Comparison of ENCODE assay signal across 14 mouse cellular contexts in the genomic region with DNA sequence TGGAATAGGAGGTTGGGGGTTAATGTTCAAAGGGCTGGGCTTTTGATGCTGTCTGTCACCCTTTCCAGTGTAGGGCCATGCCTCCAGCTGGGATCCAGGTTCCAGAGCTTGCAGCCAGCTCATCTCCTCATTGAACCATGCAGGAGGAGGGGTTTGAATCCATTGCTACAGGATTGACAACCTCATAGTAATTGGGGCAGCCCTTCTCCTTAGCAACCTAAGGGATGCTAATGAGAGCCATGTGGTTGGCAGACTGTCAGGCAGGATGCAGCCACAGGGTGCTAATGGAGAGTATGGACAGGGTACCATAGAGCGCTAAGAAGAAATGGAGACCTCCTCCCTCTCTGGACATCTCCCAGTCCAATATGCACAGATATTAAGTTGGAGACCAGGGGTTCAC.
A peak's percentile ranks its signal among the peaks of the same experiment; 100 is the strongest.
DNase-seq lines count a peak whose midpoint lies in the region; ATAC-seq and TF ChIP-seq lines count a peak whose summit lies in the region.
"Had no signal": no experiment of that assay in that cellular context is flagged by ENCODE, and none has a peak within 500 bp of the region (broad histone marks: within the 10 kb centered on the region; RNA-seq: fewer than 3 reads in every experiment).

No protein-coding gene starts in this region.

- H3K9me3 ChIP-seq in forebrain, embryonic 11.5 days (ENCODE audit: control insufficient read depth, low read length): no peaks in the 10 kb centered on the region
- no peaks in the 10 kb centered on the region for H3K9me3 ChIP-seq in forebrain, embryonic 10.5 days
- H3K9me3 ChIP-seq in forebrain, embryonic 15.5 days: no peaks in the 10 kb centered on the region
- H3K9me3 ChIP-seq in hindbrain, postnatal 0 days (ENCODE audit: low read length): no peaks in the 10 kb centered on the region
- H3K9me3 ChIP-seq in heart, embryonic 12.5 days (replicated peaks): no peaks in the 10 kb centered on the region
- H3K9me3 ChIP-seq: embryonic facial prominence, embryonic 15.5 days had no signal

- DNase-seq in forebrain, embryonic 11.5 days (ENCODE audit: low spot score): no peak
- no peak for DNase-seq in forebrain, embryonic 10.5 days (ENCODE audit: extremely low spot score, low spot score)
- peak; percentile 30 for DNase-seq in embryo, embryonic 10.5 days (ENCODE audit: low spot score)
- DNase-seq in hindbrain, postnatal 0 days (ENCODE audit: low spot score): peak; percentile 57
- DNase-seq in layer of hippocampus, adult 11-12 months (ENCODE audit: low spot score): no peak
- DNase-seq in right cerebral cortex, postnatal 25 days: no peak
- DNase-seq: adrenal gland, postnatal 36 days; heart, adult 11 months; lung, adult 18-20 months; thymus, postnatal 25 days had no signal

- H3K9ac ChIP-seq in forebrain, embryonic 11.5 days (ENCODE audit: low read length): no peak overlapping the region
- no peak overlapping the region for H3K9ac ChIP-seq in forebrain, embryonic 15.5 days (replicated peaks)
- no peak overlapping the region for H3K9ac ChIP-seq in hindbrain, postnatal 0 days (replicated peaks; ENCODE audit: low read length)
- H3K9ac ChIP-seq in heart, embryonic 12.5 days: no peak overlapping the region
- H3K9ac ChIP-seq: embryonic facial prominence, embryonic 15.5 days had no signal

- peak; percentile 70 for ATAC-seq in forebrain, embryonic 11.5 days (replicated peaks; ENCODE audit: low FRiP score)
- ATAC-seq in forebrain, embryonic 15.5 days (replicated peaks): peak; percentile 94
- peak; percentile 74 for ATAC-seq in hindbrain, postnatal 0 days
- no peak for ATAC-seq in heart, embryonic 12.5 days (ENCODE audit: insufficient number of reproducible peaks, low FRiP score)
- ATAC-seq: intestine, embryonic 16.5 days had no signal

- H3K4me1 ChIP-seq in forebrain, embryonic 11.5 days (replicated peaks; ENCODE audit: control insufficient read depth, insufficient read depth, low read length): 0 out of 2 replicates have a peak, but pooled peaks cover 2% of the 10 kb centered on the region
- peaks cover 16% of the 10 kb centered on the region for H3K4me1 ChIP-seq in forebrain, embryonic 10.5 days
- peaks cover 10% of the 10 kb centered on the region for H3K4me1 ChIP-seq in forebrain, embryonic 15.5 days
- no peaks in the 10 kb centered on the region for H3K4me1 ChIP-seq in hindbrain, postnatal 0 days (ENCODE audit: insufficient read depth, low read length)
- H3K4me1 ChIP-seq in heart, embryonic 12.5 days (replicated peaks): no peaks in the 10 kb centered on the region

- 35% methylated on average over 1 of the region's 1 CpGs for WGBS in forebrain, embryonic 11.5 days
- WGBS in forebrain, embryonic 10.5 days: 78% methylated on average over 1 of the region's 1 CpGs
- 17% methylated on average over 1 of the region's 1 CpGs for WGBS in forebrain, embryonic 15.5 days
- 19% methylated on average over 1 of the region's 1 CpGs for WGBS in hindbrain, postnatal 0 days
- WGBS in heart, embryonic 12.5 days: 70% methylated on average over 1 of the region's 1 CpGs

- no peak overlapping the region for H3K27ac ChIP-seq in forebrain, embryonic 11.5 days (ENCODE audit: low read depth, low read length)
- H3K27ac ChIP-seq in forebrain, embryonic 10.5 days: no peak overlapping the region
- no peak overlapping the region for H3K27ac ChIP-seq in forebrain, embryonic 15.5 days (replicated peaks)
- H3K27ac ChIP-seq in hindbrain, postnatal 0 days: no peak overlapping the region
- no peak overlapping the region for H3K27ac ChIP-seq in heart, embryonic 12.5 days (ENCODE audit: poor library complexity, severe bottlenecking)
- H3K27ac ChIP-seq: embryonic facial prominence, embryonic 15.5 days had no signal

- H3K4me2 ChIP-seq in forebrain, embryonic 11.5 days (ENCODE audit: low read depth, low read length, severe bottlenecking): no peak overlapping the region
- H3K4me2 ChIP-seq in forebrain, embryonic 15.5 days (replicated peaks): no peak overlapping the region
- H3K4me2 ChIP-seq in hindbrain, postnatal 0 days (ENCODE audit: low read depth, low read length): no peak overlapping the region
- no peak overlapping the region for H3K4me2 ChIP-seq in heart, embryonic 12.5 days
- H3K4me2 ChIP-seq: embryonic facial prominence, embryonic 15.5 days had no signal

- no peak for TF ChIP-seq CTCF in hindbrain, postnatal 0 days (IDR thresholded peaks at IDR 0.05; ENCODE audit: low read depth)

- H3K36me3 ChIP-seq in forebrain, embryonic 11.5 days (ENCODE audit: control insufficient read depth, insufficient read depth, low read length): no peaks in the 10 kb centered on the region
- no peaks in the 10 kb centered on the region for H3K36me3 ChIP-seq in forebrain, embryonic 10.5 days (replicated peaks)
- no peaks in the 10 kb centered on the region for H3K36me3 ChIP-seq in forebrain, embryonic 15.5 days
- no peaks in the 10 kb centered on the region for H3K36me3 ChIP-seq in hindbrain, postnatal 0 days (ENCODE audit: insufficient read depth, low read length)
- H3K36me3 ChIP-seq in heart, embryonic 12.5 days: no peaks in the 10 kb centered on the region
- H3K36me3 ChIP-seq: embryonic facial prominence, embryonic 15.5 days had no signal

- H3K4me3 ChIP-seq in forebrain, embryonic 11.5 days (ENCODE audit: low read depth, low read length): no peak overlapping the region
- no peak overlapping the region for H3K4me3 ChIP-seq in forebrain, embryonic 10.5 days
- no peak overlapping the region for H3K4me3 ChIP-seq in forebrain, embryonic 15.5 days
- H3K4me3 ChIP-seq in hindbrain, postnatal 0 days (ENCODE audit: low read length): no peak overlapping the region
- no peak overlapping the region for H3K4me3 ChIP-seq in heart, embryonic 12.5 days
- H3K4me3 ChIP-seq: embryonic facial prominence, embryonic 15.5 days had no signal

- H3K27me3 ChIP-seq in forebrain, embryonic 11.5 days (ENCODE audit: control insufficient read depth, insufficient read depth, low read length): no peaks in the 10 kb centered on the region
- no peaks in the 10 kb centered on the region for H3K27me3 ChIP-seq in forebrain, embryonic 10.5 days (ENCODE audit: poor library complexity, severe bottlenecking)
- H3K27me3 ChIP-seq in forebrain, embryonic 15.5 days: no peaks in the 10 kb centered on the region
- H3K27me3 ChIP-seq in hindbrain, postnatal 0 days (ENCODE audit: insufficient read depth, low read length): no peaks in the 10 kb centered on the region
- 0 out of 2 replicates have a peak, but pooled peaks cover 4% of the 10 kb centered on the region for H3K27me3 ChIP-seq in heart, embryonic 12.5 days (replicated peaks)
- H3K27me3 ChIP-seq: embryonic facial prominence, embryonic 15.5 days had no signal

Comparison
In these comparisons a context has a peak if more than half of its experiments do, and no peak if none do; other contexts are left out.
1. DNase-seq: peak in embryo, embryonic 10.5 days (single experiment) and hindbrain, postnatal 0 days (single experiment); none in forebrain, embryonic 11.5 days (single experiment), forebrain, embryonic 10.5 days (single experiment), layer of hippocampus, adult 11-12 months (single experiment) and right cerebral cortex, postnatal 25 days (single experiment).